Mouse (Mus musculus) lung, embryonic 14.5 days (tissue): ENCODE results near the gene Mybpc2. TPM values are rescaled to one million over a fixed set of nuclear protein-coding genes. Genes with fewer than 3 reads are reported as not detected.

Experiments used
- ATAC-seq: fragments of 200-750 bp; cut with Nextera tagmentation; 2 replicates; pipeline ENCODE4 v1.8.0; 2017; ENCODE audit warnings: mild to moderate bottlenecking, moderate TSS enrichment, moderate library complexity; ENCODE audit not compliant: insufficient read depth
- DNase-seq: peaks from one replicate; pipeline ENCODE4 v3.0.0-alpha.2; 2015
- H3K27ac ChIP-seq: fragments of 300-500 bp; sonication (generic); 2 replicates; pipeline ENCODE4 v1.5.1; 2014; ENCODE audit warnings: low read depth, mild to moderate bottlenecking, moderate library complexity
- H3K27me3 ChIP-seq: fragments of 300-500 bp; sonication (generic); 2 replicates; pipeline ENCODE4 v1.6.1; 2014; ENCODE audit warnings: low read length, control low read depth; ENCODE audit not compliant: insufficient read depth
- H3K36me3 ChIP-seq: fragments of 300-500 bp; sonication (generic); 2 replicates; pipeline ENCODE4 v1.6.1; 2014; ENCODE audit warnings: control low read depth; ENCODE audit not compliant: insufficient read depth
- H3K4me1 ChIP-seq: fragments of 300-500 bp; sonication (generic); 2 replicates; pipeline ENCODE4 v1.6.1; 2014; ENCODE audit warnings: antibody characterized with exemption, control low read depth; ENCODE audit not compliant: insufficient read depth
- H3K4me2 ChIP-seq: fragments of 300-500 bp; sonication (generic); 2 replicates; pipeline ENCODE4 v1.6.1; 2014; ENCODE audit warnings: mild to moderate bottlenecking
- H3K4me3 ChIP-seq: fragments of 300-500 bp; sonication (generic); 2 replicates; pipeline ENCODE4 v1.5.1; 2014; ENCODE audit warnings: low read depth, low read length
- H3K9ac ChIP-seq: fragments of 300-500 bp; sonication (generic); 2 replicates; pipeline ENCODE4 v1.6.1; 2014
- H3K9me3 ChIP-seq: fragments of 300-500 bp; sonication (generic); 2 replicates; pipeline ENCODE4 v1.6.1; 2016; ENCODE audit warnings: low read depth, low read length, control low read depth
- CTCF ChIP-seq: IDR thresholded peaks from 2 replicates; pipeline ENCODE4 v1.5.1; 2016; ENCODE audit warnings: antibody characterized with exemption, low read depth
- WGBS: fragments of 180-500 bp; shearing (Covaris S2); extraction: QIAGEN DNeasy Blood & Tissue Kit; methylation state at CpG from one replicate; pipeline ENCODE4 v1.1.7; 2014; 5-methylcytosine and 5-hydroxymethylcytosine counted together
- polyA plus RNA-seq: library from polyadenylated mRNA; unstranded; fragments of >200 nt; fragmentation: Nextera tagmentation; extraction: Ambion mirVana; gene quantifications from 2 replicates; pipeline ENCODE4 v1.2.1, GENCODE M21; 2014

Mybpc2 gene
- polyA plus RNA-seq, 1 experiment from 2014 or later: 0.14 TPM

GRCm38 (mm10) chr7:44525126-44525832 is 823 bp upstream of the Mybpc2 start:
- H3K4me2 ChIP-seq: peak overlapping the region; percentile 45
- no peak overlapping the region for H3K27ac ChIP-seq
- peak; percentile 84 for DNase-seq
- peak overlapping the region; percentile 4; the same call in 1 of the 2 replicates for H3K4me3 ChIP-seq
- 12% methylated on average over 22 of the region's 22 CpGs for WGBS
- 0 out of 2 replicates have a peak, but pooled peaks cover 3% of the 10 kb centered on the region for H3K4me1 ChIP-seq
- peak; percentile 58 for ATAC-seq
- H3K9me3 ChIP-seq: no peaks in the 10 kb centered on the region
- no peak for TF ChIP-seq CTCF
- H3K27me3 ChIP-seq: peaks cover 46% of the 10 kb centered on the region
- no peaks in the 10 kb centered on the region for H3K36me3 ChIP-seq
- peak overlapping the region; percentile 33; the same call in 1 of the 2 replicates for H3K9ac ChIP-seq

- Histone ChIP-seq H3K27me3 (peaks cover 43% of the 10 kb centered on the region), H3K36me3 (no peaks in the 10 kb centered on the region), H3K4me1 (0 out of 2 replicates have a peak, but pooled peaks cover 3% of the 10 kb centered on the region), H3K9me3 (no peaks in the 10 kb centered on the region), H3K9ac (no peak overlapping the region), H3K4me3 (no peak overlapping the region), H3K27ac (no peak overlapping the region), H3K4me2 (no peak overlapping the region)
- 67% methylated on average over 2 of the region's 2 CpGs for WGBS
- TF ChIP-seq CTCF: no peak
- DNase-seq (no peak), ATAC-seq (no peak)
These were observed 1.4 kb downstream of the Mybpc2 start for GRCm38 (mm10) chr7:44523056-44523455.

- Histone ChIP-seq H3K9ac (no peak overlapping the region), H3K36me3 (no peaks in the 10 kb centered on the region), H3K27me3 (peaks cover 35% of the 10 kb centered on the region), H3K4me2 (peak overlapping the region; percentile 13; the same call in 1 of the 2 replicates), H3K9me3 (no peaks in the 10 kb centered on the region), H3K27ac (no peak overlapping the region), H3K4me1 (0 out of 2 replicates have a peak, but pooled peaks cover 3% of the 10 kb centered on the region), H3K4me3 (no peak overlapping the region)
- ATAC-seq (peak; percentile 45; the same call in 1 of the 2 replicates), DNase-seq (peak; percentile 82)
- 2% methylated on average over 20 of the region's 20 CpGs for WGBS
- peak; percentile 80 for TF ChIP-seq CTCF
These were observed 2.7 kb downstream of the Mybpc2 start for GRCm38 (mm10) chr7:44521710-44522109.

- WGBS: 55% methylated on average over 3 of the region's 3 CpGs
- no peak for ATAC-seq
- H3K4me3 ChIP-seq: no peak overlapping the region
- H3K27ac ChIP-seq: no peak overlapping the region
- H3K9me3 ChIP-seq: no peaks in the 10 kb centered on the region
- TF ChIP-seq CTCF: no peak
- no peak overlapping the region for H3K4me2 ChIP-seq
- H3K9ac ChIP-seq: no peak overlapping the region
- 0 out of 2 replicates have a peak, but pooled peaks cover 3% of the 10 kb centered on the region for H3K4me1 ChIP-seq
- DNase-seq: no peak
- no peaks in the 10 kb centered on the region for H3K36me3 ChIP-seq
- peaks cover 29% of the 10 kb centered on the region for H3K27me3 ChIP-seq
These were observed 3.5 kb downstream of the Mybpc2 start for GRCm38 (mm10) chr7:44520990-44521389.

GRCm38 (mm10) chr7:44519240-44519913 is 5.1 kb downstream of the Mybpc2 start:
- DNase-seq (no peak), ATAC-seq (no peak)
- Histone ChIP-seq H3K27ac (no peak overlapping the region), H3K4me3 (no peak overlapping the region), H3K9me3 (no peaks in the 10 kb centered on the region), H3K27me3 (peaks cover 22% of the 10 kb centered on the region), H3K4me2 (no peak overlapping the region), H3K4me1 (no peaks in the 10 kb centered on the region), H3K36me3 (no peaks in the 10 kb centered on the region), H3K9ac (no peak overlapping the region)
- WGBS: 60% methylated on average over 9 of the region's 9 CpGs
- TF ChIP-seq CTCF: peak; percentile 41; the same call in 1 of the 2 replicates

GRCm38 (mm10) chr7:44507491-44507890 is 17.0 kb downstream of the Mybpc2 start:
- no peak overlapping the region for H3K9ac ChIP-seq
- no peaks in the 10 kb centered on the region for H3K27me3 ChIP-seq
- no peak overlapping the region for H3K4me3 ChIP-seq
- DNase-seq (no peak), ATAC-seq (no peak)
- no peak overlapping the region for H3K4me2 ChIP-seq
- TF ChIP-seq CTCF: no peak
- no peak overlapping the region for H3K27ac ChIP-seq
- no peaks in the 10 kb centered on the region for H3K36me3 ChIP-seq
- no peaks in the 10 kb centered on the region for H3K4me1 ChIP-seq
- H3K9me3 ChIP-seq: no peaks in the 10 kb centered on the region

- no peak overlapping the region for H3K9ac ChIP-seq
- H3K9me3 ChIP-seq: no peaks in the 10 kb centered on the region
- peak; percentile 80 for TF ChIP-seq CTCF
- peaks cover 4% of the 10 kb centered on the region; the same call in 1 of the 2 replicates for H3K27me3 ChIP-seq
- 26% methylated on average over 5 of the region's 5 CpGs for WGBS
- H3K27ac ChIP-seq: no peak overlapping the region
- no peaks in the 10 kb centered on the region; the same call in 1 of the 2 replicates for H3K4me1 ChIP-seq
- H3K4me3 ChIP-seq: no peak overlapping the region
- DNase-seq: peak; percentile 82
- H3K36me3 ChIP-seq: no peaks in the 10 kb centered on the region
- no peak overlapping the region for H3K4me2 ChIP-seq
- no peak; the same call in 1 of the 2 replicates for ATAC-seq
These were observed 22.8 kb downstream of the Mybpc2 start for GRCm38 (mm10) chr7:44501563-44502115.
